Mouse (Mus musculus) gastrocnemius, adult 8-10 months (tissue): ENCODE measurements around the gene Kcnn4. TPM values are rescaled to one million over a fixed set of nuclear protein-coding genes. Genes with fewer than 3 reads are reported as not detected.

Experiments
- DNase-seq, 2 experiments: peaks; one replicate each; pipeline ENCODE4 v3.0.0; 2022; ENCODE audit warnings: low spot score in 2 of 2
- total RNA-seq, 4 experiments: library from RNA; stranded (reverse); gene quantifications; 2 replicates each; pipeline ENCODE4 v1.2.4; 2022

Kcnn4 gene
- total RNA-seq, 4 experiments from 2014 or later = 0.17 to 0.74 (median 0.24) TPM

GRCm38 (mm10) chr7:24366716-24367632, 3.1 kb upstream of the Kcnn4 start:
- no peak for DNase-seq

GRCm38 (mm10) chr7:24368226-24368625, 1.8 kb upstream of the Kcnn4 start:
- DNase-seq = no peak

GRCm38 (mm10) chr7:24368946-24369345, 1.1 kb upstream of the Kcnn4 start:
- no peak for DNase-seq

- DNase-seq = no peak
These were observed 1.1 kb downstream of the Kcnn4 start for GRCm38 (mm10) chr7:24371012-24371808.

GRCm38 (mm10) chr7:24371809-24372145, 1.7 kb downstream of the Kcnn4 start:
- DNase-seq = no peak

GRCm38 (mm10) chr7:24372300-24372699, 2.2 kb downstream of the Kcnn4 start:
- no peak for DNase-seq

- no peak for DNase-seq
These were observed 2.7 kb downstream of the Kcnn4 start for GRCm38 (mm10) chr7:24372786-24373185.

- no peak for DNase-seq
These were observed 3.7 kb downstream of the Kcnn4 start for GRCm38 (mm10) chr7:24373538-24374379.

GRCm38 (mm10) chr7:24376456-24376855, 6.4 kb downstream of the Kcnn4 start:
- DNase-seq = no peak

- peak in 1 of 2 experiments; percentile 20 for DNase-seq
These were observed 7.2 kb downstream of the Kcnn4 start for GRCm38 (mm10) chr7:24377091-24377865.

- no peak for DNase-seq
These were observed 8.1 kb downstream of the Kcnn4 start for GRCm38 (mm10) chr7:24378049-24378701.

- no peak for DNase-seq
These were observed 9.9 kb downstream of the Kcnn4 start for GRCm38 (mm10) chr7:24379934-24380333.

GRCm38 (mm10) chr7:24380370-24380769, 10.3 kb downstream of the Kcnn4 start:
- DNase-seq = no peak

GRCm38 (mm10) chr7:24382730-24383372, 12.8 kb downstream of the Kcnn4 start:
- no peak for DNase-seq

GRCm38 (mm10) chr7:24384070-24384469, 14.0 kb downstream of the Kcnn4 start:
- no peak for DNase-seq

- no peak for DNase-seq
These were observed 14.8 kb downstream of the Kcnn4 start for GRCm38 (mm10) chr7:24384827-24385226.

- DNase-seq = peak in 1 of 2 experiments; percentile 46
These were observed 17.0 kb downstream of the Kcnn4 start for GRCm38 (mm10) chr7:24387059-24387556.

- no peak for DNase-seq
These were observed 19.6 kb downstream of the Kcnn4 start for GRCm38 (mm10) chr7:24389516-24390187.

- no peak for DNase-seq
These were observed 20.4 kb downstream of the Kcnn4 start for GRCm38 (mm10) chr7:24390512-24390911.
